Mouse (Mus musculus) neural tube, embryonic 12.5 days (tissue): ENCODE measurements at regions not wholly inside any gene's neighbourhood (a gene's known extent, or its start where the extent isn't known, plus 50 kb on each side); places are given as distances from the start of the nearest gene placed in this dataset.
A peak's percentile ranks its signal among the peaks of the same experiment; 100 is the strongest.

Experiments used
- ATAC-seq: fragments of 200-750 bp; cut with Nextera tagmentation; 2 replicates; pipeline ENCODE4 v1.8.0; 2017; ENCODE audit warnings: low read depth, mild to moderate bottlenecking, moderate TSS enrichment, moderate library complexity; ENCODE audit not compliant: low FRiP score
- H3K27ac ChIP-seq: fragments of 300-500 bp; sonication (generic); 2 replicates; pipeline ENCODE4 v1.5.1; 2016
- H3K27me3 ChIP-seq: fragments of 300-500 bp; sonication (generic); replicated peaks from 2 replicates; pipeline ENCODE4 v1.6.1; 2016; ENCODE audit warnings: mild to moderate bottlenecking
- H3K36me3 ChIP-seq: fragments of 300-500 bp; sonication (generic); 2 replicates; pipeline ENCODE4 v1.6.1; 2016; ENCODE audit warnings: mild to moderate bottlenecking
- H3K4me1 ChIP-seq: fragments of 300-500 bp; sonication (generic); 2 replicates; pipeline ENCODE4 v1.6.1; 2016
- H3K4me2 ChIP-seq: fragments of 300-500 bp; sonication (generic); replicated peaks from 2 replicates; pipeline ENCODE4 v1.6.1; 2016; ENCODE audit warnings: mild to moderate bottlenecking
- H3K4me3 ChIP-seq: fragments of 300-500 bp; sonication (generic); 2 replicates; pipeline ENCODE4 v1.5.1; 2016
- H3K9ac ChIP-seq: fragments of 300-500 bp; sonication (generic); 2 replicates; pipeline ENCODE4 v1.6.1; 2016; ENCODE audit warnings: mild to moderate bottlenecking
- H3K9me3 ChIP-seq: fragments of 300-500 bp; sonication (generic); 2 replicates; pipeline ENCODE4 v1.6.1; 2016; ENCODE audit warnings: mild to moderate bottlenecking
- WGBS: fragments of 180-500 bp; shearing (Covaris S2); methylation state at CpG from one replicate; pipeline ENCODE4 v1.1.7; 2016; 5-methylcytosine and 5-hydroxymethylcytosine counted together

GRCm38 (mm10) chr1:121029375-121029774, 303.0 kb downstream of the Insig2 start:
- WGBS: 87% methylated on average over 2 of the region's 2 CpGs
- no peaks in the 10 kb centered on the region for H3K27me3 ChIP-seq

DNA sequence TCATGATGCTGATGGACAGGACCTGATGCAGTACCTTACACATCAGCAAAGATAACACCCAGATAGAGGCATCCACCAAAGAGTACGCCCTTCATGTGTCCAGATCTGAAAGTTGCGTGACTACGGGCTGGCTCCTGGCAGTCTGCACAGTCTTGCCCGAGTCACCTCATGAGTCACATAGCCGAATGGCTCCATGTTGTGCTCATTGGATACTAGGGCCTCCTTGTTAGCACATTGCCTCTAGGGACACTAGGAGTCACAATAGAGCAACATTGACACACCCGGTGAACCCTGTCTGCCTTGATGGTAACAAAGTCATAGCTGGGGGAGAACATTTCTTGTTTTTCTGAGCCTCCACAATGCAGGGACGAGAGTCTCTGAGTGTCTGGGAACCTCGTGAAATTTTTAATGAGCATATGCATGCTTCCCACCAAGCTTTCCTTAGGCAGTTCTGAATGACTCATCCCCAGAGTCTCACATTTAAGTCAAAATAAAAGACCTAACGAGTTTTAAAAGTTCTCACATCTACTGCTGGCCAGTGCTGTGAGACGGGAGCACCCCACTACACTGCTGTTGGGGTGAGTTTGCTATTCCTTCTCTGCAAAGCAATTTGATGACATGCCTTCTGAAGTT, 297.5 kb downstream of the Insig2 start:
- H3K27me3 ChIP-seq: no peaks in the 10 kb centered on the region
- no peaks in the 10 kb centered on the region for H3K4me1 ChIP-seq
- H3K4me2 ChIP-seq: no peak overlapping the region
- no peaks in the 10 kb centered on the region for H3K9me3 ChIP-seq
- H3K4me3 ChIP-seq: no peak overlapping the region
- 89% methylated on average over 10 of the region's 10 CpGs for WGBS
- ATAC-seq: no peak
- no peaks in the 10 kb centered on the region for H3K36me3 ChIP-seq
- no peak overlapping the region for H3K9ac ChIP-seq
- no peak overlapping the region for H3K27ac ChIP-seq

More at GRCm38 (mm10) chr1:121029375-121029774, 303.0 kb downstream of the Insig2 start:
- H3K27ac ChIP-seq: no peak overlapping the region
- no peaks in the 10 kb centered on the region for H3K4me1 ChIP-seq
- no peak for ATAC-seq
- no peaks in the 10 kb centered on the region for H3K9me3 ChIP-seq
- no peaks in the 10 kb centered on the region for H3K36me3 ChIP-seq
- H3K9ac ChIP-seq: no peak overlapping the region
- no peak overlapping the region for H3K4me2 ChIP-seq
- H3K4me3 ChIP-seq: no peak overlapping the region

- no peaks in the 10 kb centered on the region for H3K36me3 ChIP-seq
- 73% methylated on average over 6 of the region's 6 CpGs for WGBS
- H3K27me3 ChIP-seq: peaks cover 49% of the 10 kb centered on the region
- H3K27ac ChIP-seq: no peak overlapping the region
- H3K4me2 ChIP-seq: no peak overlapping the region
- peaks cover 5% of the 10 kb centered on the region; the same call in 1 of the 2 replicates for H3K4me1 ChIP-seq
- H3K4me3 ChIP-seq: no peak overlapping the region
- H3K9me3 ChIP-seq: no peaks in the 10 kb centered on the region
- no peak overlapping the region for H3K9ac ChIP-seq
- ATAC-seq: no peak
These were observed 285.8 kb downstream of the Insig2 start for GRCm38 (mm10) chr1:121046581-121046980.

DNA sequence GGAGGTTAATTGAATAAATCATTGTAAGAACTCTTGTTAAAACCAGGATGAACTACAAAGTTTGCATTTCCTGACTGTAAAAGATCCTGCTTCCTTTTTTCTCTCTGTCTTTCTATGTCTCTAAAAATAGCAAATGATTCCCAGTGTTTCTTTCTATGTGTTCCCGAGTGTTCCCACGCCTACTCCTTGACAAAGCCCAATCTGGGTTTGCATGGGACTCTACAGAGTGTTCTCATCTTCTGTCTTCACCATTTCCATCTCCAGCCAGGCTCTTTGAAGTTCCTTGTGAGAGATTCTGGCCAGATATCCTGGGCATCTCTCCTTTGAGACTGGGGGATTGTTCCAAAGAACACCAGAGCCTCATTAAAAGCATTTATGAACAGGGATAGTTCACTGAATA, 285.0 kb downstream of the Insig2 start:
- no peak overlapping the region for H3K4me2 ChIP-seq
- WGBS: 88% methylated on average over 2 of the region's 2 CpGs
- no peak for ATAC-seq
- H3K4me3 ChIP-seq: no peak overlapping the region
- no peaks in the 10 kb centered on the region for H3K36me3 ChIP-seq
- peaks cover 9% of the 10 kb centered on the region for H3K4me1 ChIP-seq
- no peak overlapping the region for H3K9ac ChIP-seq
- H3K27me3 ChIP-seq: peaks cover 52% of the 10 kb centered on the region
- no peak overlapping the region for H3K27ac ChIP-seq
- H3K9me3 ChIP-seq: no peaks in the 10 kb centered on the region

GRCm38 (mm10) chr1:121049684-121050083, 282.7 kb downstream of the Insig2 start:
- Histone ChIP-seq H3K36me3 (no peaks in the 10 kb centered on the region), H3K27me3 (peaks cover 66% of the 10 kb centered on the region), H3K4me2 (no peak overlapping the region), H3K9ac (no peak overlapping the region), H3K4me1 (peaks cover 9% of the 10 kb centered on the region), H3K27ac (no peak overlapping the region), H3K9me3 (no peaks in the 10 kb centered on the region), H3K4me3 (no peak overlapping the region)
- 80% methylated on average over 4 of the region's 4 CpGs for WGBS
- no peak for ATAC-seq

DNA sequence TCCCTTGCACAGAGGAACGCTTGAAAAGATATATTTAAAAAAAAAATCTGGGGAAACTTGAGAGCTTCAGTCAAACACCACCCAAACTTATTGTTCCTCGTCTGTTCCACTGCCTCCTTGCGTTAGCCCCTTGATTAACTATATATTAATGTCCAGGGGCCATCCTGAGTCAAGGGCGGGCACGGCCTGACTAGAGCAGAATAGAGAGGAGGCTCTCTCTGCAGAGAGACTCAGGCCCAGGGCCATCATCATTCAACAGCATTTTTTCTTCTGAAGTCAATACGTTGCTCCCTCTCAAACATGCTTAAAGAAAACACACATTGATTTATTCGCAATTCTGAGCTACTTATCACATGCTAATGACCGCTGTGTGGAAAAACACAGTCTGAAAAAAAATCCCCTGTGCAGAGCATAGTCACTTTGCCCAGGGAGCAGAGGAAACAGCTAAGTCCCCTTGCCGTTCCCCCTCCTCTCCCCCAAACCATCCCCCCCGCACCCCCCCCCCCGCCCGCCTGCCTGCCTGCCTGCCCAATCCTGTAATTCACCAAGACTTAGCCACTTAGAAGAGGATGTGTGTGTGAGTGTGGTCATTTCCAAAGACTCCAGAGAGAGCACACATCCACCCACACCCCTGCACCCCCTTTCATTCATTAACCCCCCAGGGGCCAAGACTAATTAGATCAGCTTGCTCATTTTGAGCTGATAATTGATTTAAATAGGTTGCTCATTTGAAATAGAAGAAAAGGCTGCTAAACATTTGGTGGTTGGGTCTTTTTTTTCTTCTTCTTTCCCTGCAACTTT, 281.5 kb downstream of the Insig2 start:
- H3K9ac ChIP-seq: no peak overlapping the region
- peaks cover 9% of the 10 kb centered on the region for H3K4me1 ChIP-seq
- WGBS: 14% methylated on average over 12 of the region's 12 CpGs
- no peaks in the 10 kb centered on the region for H3K9me3 ChIP-seq
- no peaks in the 10 kb centered on the region for H3K36me3 ChIP-seq
- peak; percentile 92 for ATAC-seq
- H3K27me3 ChIP-seq: peaks cover 67% of the 10 kb centered on the region
- H3K4me3 ChIP-seq: no peak overlapping the region
- H3K4me2 ChIP-seq: no peak overlapping the region
- no peak overlapping the region for H3K27ac ChIP-seq

GRCm38 (mm10) chr1:121051496-121052119, 280.8 kb downstream of the Insig2 start:
- H3K4me2 ChIP-seq: no peak overlapping the region
- no peaks in the 10 kb centered on the region for H3K36me3 ChIP-seq
- H3K27ac ChIP-seq: no peak overlapping the region
- WGBS: 21% methylated on average over 6 of the region's 6 CpGs
- H3K4me3 ChIP-seq: no peak overlapping the region
- peaks cover 9% of the 10 kb centered on the region for H3K4me1 ChIP-seq
- H3K9me3 ChIP-seq: no peaks in the 10 kb centered on the region
- no peak overlapping the region for H3K9ac ChIP-seq
- H3K27me3 ChIP-seq: peaks cover 63% of the 10 kb centered on the region
- peak; percentile 85 for ATAC-seq

DNA sequence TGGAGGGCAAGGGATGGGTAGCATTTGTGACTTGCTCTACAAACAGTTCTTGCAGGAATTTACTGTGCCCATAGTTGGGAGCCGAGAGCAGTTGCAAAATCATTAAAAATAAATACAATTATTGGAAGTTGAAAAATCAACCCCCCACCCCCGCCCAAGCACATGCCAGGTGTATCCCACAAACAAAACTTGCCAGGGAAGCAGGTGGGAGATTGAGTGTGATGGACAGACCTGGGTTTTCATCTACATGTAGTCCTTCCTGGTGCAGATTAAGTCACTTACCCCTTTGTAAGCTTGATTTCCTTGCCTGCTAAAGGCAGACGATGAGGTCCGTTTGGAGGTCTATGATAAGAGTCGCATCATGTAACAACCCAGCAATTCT, 280.3 kb downstream of the Insig2 start:
- no peaks in the 10 kb centered on the region for H3K36me3 ChIP-seq
- H3K27me3 ChIP-seq: peaks cover 62% of the 10 kb centered on the region
- H3K4me2 ChIP-seq: no peak overlapping the region
- no peak overlapping the region for H3K9ac ChIP-seq
- peaks cover 9% of the 10 kb centered on the region for H3K4me1 ChIP-seq
- H3K9me3 ChIP-seq: no peaks in the 10 kb centered on the region
- H3K27ac ChIP-seq: no peak overlapping the region
- 67% methylated on average over 5 of the region's 5 CpGs for WGBS
- no peak for ATAC-seq
- no peak overlapping the region for H3K4me3 ChIP-seq

- 24% methylated on average over 11 of the region's 11 CpGs for WGBS
- peaks cover 9% of the 10 kb centered on the region for H3K4me1 ChIP-seq
- H3K9me3 ChIP-seq: no peaks in the 10 kb centered on the region
- H3K4me2 ChIP-seq: no peak overlapping the region
- peaks cover 50% of the 10 kb centered on the region for H3K27me3 ChIP-seq
- H3K27ac ChIP-seq: no peak overlapping the region
- H3K9ac ChIP-seq: no peak overlapping the region
- no peak overlapping the region for H3K4me3 ChIP-seq
- peak; percentile 37 for ATAC-seq
- H3K36me3 ChIP-seq: no peaks in the 10 kb centered on the region
These were observed 278.7 kb downstream of the Insig2 start for GRCm38 (mm10) chr1:121053692-121054091.

DNA sequence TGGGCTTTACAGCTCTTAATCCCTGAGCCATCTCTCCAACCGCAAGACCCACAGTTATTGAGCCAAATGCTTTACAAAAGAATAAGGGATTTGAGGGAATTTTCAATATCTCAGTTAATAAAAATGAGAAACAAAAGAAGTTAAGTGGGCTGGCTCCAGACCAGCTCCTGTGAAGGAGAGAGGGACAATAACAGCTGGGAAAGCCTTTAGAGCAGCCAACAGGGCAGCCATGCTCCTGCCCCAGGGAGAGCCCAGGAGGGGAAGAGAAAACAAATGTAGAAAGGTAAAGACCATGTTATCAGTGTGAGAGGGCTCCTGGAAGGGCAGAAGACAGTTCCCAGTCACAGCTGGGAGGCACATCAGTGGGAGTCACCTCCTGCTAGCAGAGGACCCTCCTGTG, 257.8 kb downstream of the Insig2 start:
- 85% methylated on average over 1 of the region's 1 CpGs for WGBS
- Histone ChIP-seq H3K4me2 (no peak overlapping the region), H3K9ac (no peak overlapping the region), H3K27me3 (no peaks in the 10 kb centered on the region), H3K9me3 (no peaks in the 10 kb centered on the region), H3K4me1 (no peaks in the 10 kb centered on the region), H3K4me3 (no peak overlapping the region), H3K27ac (no peak overlapping the region), H3K36me3 (no peaks in the 10 kb centered on the region)
- no peak for ATAC-seq

DNA sequence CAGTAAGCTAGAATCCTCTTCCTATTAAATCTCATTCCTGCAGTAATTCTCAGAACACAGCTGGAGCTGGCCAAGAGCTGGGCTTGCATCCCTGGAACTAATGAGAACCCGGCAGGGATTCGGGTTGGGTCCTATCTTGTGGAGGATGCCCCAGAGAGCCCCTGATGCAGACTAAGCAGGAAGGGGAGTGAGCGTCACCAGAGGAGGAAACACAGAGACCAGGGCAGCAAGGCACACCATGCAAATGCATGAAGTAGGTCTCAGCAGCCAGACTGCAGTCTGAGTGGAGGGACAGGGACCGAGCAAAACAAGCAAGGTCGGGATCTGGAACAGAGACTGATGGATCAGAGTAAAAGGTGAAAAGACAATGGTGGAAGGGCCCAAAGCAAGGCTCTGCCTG, 249.6 kb downstream of the Insig2 start:
- 48% methylated on average over 5 of the region's 5 CpGs for WGBS
- H3K4me3 ChIP-seq: no peak overlapping the region
- H3K9ac ChIP-seq: no peak overlapping the region
- H3K4me1 ChIP-seq: peaks cover 11% of the 10 kb centered on the region
- no peak for ATAC-seq
- H3K9me3 ChIP-seq: no peaks in the 10 kb centered on the region
- H3K27ac ChIP-seq: no peak overlapping the region
- H3K27me3 ChIP-seq: no peaks in the 10 kb centered on the region
- no peak overlapping the region for H3K4me2 ChIP-seq
- H3K36me3 ChIP-seq: no peaks in the 10 kb centered on the region

- ATAC-seq: peak; percentile 49
- Histone ChIP-seq H3K4me3 (no peak overlapping the region), H3K36me3 (no peaks in the 10 kb centered on the region), H3K27ac (no peak overlapping the region), H3K4me2 (no peak overlapping the region), H3K9ac (no peak overlapping the region), H3K9me3 (no peaks in the 10 kb centered on the region), H3K4me1 (peaks cover 13% of the 10 kb centered on the region), H3K27me3 (no peaks in the 10 kb centered on the region)
- WGBS: 56% methylated on average over 2 of the region's 2 CpGs
These were observed 247.2 kb downstream of the Insig2 start for GRCm38 (mm10) chr1:121085101-121085727.
